Mouse (Mus musculus) liver, postnatal 0 days (tissue): ENCODE measurements at regions not wholly inside any gene's neighbourhood (a gene's known extent, or its start where the extent isn't known, plus 50 kb on each side); places are given as distances from the start of the nearest gene placed in this dataset.
"Not testable (repeated sequence)": the region's sequence is repeated elsewhere in the genome, so short reads cannot be mapped to it uniquely, and the experiment has no call there.

Source experiments
- CTCF ChIP-seq: sonication (generic); IDR thresholded peaks from 2 replicates; pipeline ENCODE4 v1.5.1; 2016; ENCODE audit warnings: antibody characterized with exemption, low read depth
- EP300 ChIP-seq: IDR thresholded peaks from 2 replicates; pipeline ENCODE4 v1.6.1; 2016; ENCODE audit warnings: antibody characterized with exemption, low read depth, mild to moderate bottlenecking

- TF ChIP-seq CTCF, EP300: not testable (repeated sequence)
These were observed 206.2 kb upstream of the Fbxl7 start for GRCm38 (mm10) chr15:27101610-27102009.
